1 mouse cellular context compared by ENCODE assay signal in the genomic region with DNA sequence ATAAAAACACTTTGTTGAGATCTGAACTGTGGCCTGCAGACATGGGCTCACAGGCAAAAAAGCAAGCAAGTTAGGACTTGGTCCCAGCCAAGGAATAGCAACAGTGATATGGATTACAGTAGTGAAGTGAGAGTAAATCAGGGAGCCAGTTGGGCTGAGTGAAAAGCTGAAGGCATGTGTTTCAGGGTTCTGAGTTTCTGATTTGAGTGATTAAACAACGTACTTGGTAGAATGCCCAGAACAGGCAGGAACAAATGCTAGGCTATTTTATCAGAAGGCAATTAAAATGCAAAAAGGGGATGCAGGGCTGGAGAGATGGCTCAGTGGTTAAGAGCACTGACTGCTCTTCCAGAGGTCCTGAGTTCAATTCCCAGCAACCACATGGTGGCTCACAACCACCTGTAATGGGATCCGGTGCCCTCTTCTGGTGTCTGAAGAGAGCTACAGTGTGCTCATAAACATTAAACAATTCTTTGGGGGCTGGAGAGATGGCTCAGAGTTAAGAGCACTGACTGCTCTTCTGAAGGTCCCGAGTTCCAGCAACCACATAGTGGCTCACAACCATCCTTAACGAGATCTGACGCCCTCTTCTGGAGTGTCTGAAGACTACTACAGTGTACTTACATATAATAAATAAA.
TF ChIP-seq lines count a peak whose summit lies in the region.

No protein-coding gene starts in this region.

TF ChIP-seq in CH12.LX, 34 proteins besides CTCF, POLR2A, EP300 and RAD21:
- TF ChIP-seq POLR2AphosphoS2 (IDR thresholded peaks at IDR 0.05; ENCODE audit: low read depth, low read length), result no peak
- TF ChIP-seq JUN (IDR thresholded peaks at IDR 0.05; ENCODE audit: insufficient read depth, low read depth, low read length), result no peak
- no peak for TF ChIP-seq E2F4 (IDR thresholded peaks at IDR 0.05; ENCODE audit: insufficient replicate concordance, low read depth, low read length)
- TF ChIP-seq ELF1 (IDR thresholded peaks at IDR 0.05; ENCODE audit: low read depth, low read length), result no peak
- TF ChIP-seq KAT2A (IDR thresholded peaks at IDR 0.05; ENCODE audit: insufficient replicate concordance, low read length), result no peak
- TF ChIP-seq ZC3H11A (IDR thresholded peaks at IDR 0.05; ENCODE audit: low read depth, low read length), result no peak
